Comparison of ENCODE assay signal across 8 mouse cellular contexts in the genomic region with DNA sequence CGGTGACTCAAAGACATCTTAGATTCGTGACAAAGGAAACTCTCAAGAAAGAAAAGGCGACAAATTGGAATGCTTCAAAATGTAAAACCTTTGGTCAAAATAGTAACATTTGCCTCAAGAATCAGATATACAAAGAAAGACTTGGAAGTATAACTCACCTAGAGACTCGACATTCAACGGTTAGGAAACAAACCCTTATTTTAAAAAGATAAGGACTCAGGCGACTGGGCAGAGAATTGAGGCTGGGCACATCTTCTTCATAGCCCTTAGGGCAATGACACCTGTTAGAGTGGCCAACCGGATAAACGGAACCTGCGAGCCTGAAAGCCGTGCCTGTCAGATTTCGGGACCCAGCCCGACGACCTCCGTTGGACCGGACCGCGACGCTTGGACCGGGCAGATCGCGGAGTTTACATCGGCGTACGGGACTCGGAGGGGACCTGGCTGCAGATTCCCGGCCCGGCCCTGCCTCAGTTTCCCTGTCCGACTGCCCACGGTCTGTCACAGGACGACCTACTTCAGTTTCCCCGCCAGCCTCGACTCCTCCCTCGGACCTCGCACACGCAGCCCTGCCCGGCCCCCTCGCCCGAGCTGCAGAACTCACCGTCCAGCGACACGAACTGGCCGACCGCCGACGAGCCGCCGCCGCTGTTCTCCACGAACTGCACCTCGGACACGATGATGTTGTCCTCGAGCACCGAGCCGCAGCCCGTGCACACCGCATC. TPM values are rescaled to one million over a fixed set of nuclear protein-coding genes. Genes with fewer than 3 reads are reported as not detected.
A peak's percentile ranks its signal among the peaks of the same experiment; 100 is the strongest.
DNase-seq lines count a peak whose midpoint lies in the region; ATAC-seq and TF ChIP-seq lines count a peak whose summit lies in the region.

No protein-coding gene starts in this region.

- ATAC-seq in hindbrain, embryonic 13.5 days (ENCODE audit: low FRiP score): no peak
- ATAC-seq in midbrain, embryonic 11.5 days (ENCODE audit: low FRiP score): no peak

- no peaks in the 10 kb centered on the region; the same call in 1 of the 2 replicates for H3K36me3 ChIP-seq in spleen, adult 2 months (ENCODE audit: control insufficient read depth, insufficient read depth, low read length)
- peaks cover 9% of the 10 kb centered on the region; the same call in 1 of the 2 replicates for H3K36me3 ChIP-seq in hindbrain, embryonic 13.5 days
- H3K36me3 ChIP-seq in midbrain, embryonic 11.5 days (ENCODE audit: control insufficient read depth, insufficient read depth, low read length): no peaks in the 10 kb centered on the region; the same call in 1 of the 2 replicates

- WGBS in spleen, adult 2 months: under 1% methylated on average over 56 of the region's 56 CpGs
- 2% methylated on average over 56 of the region's 56 CpGs for WGBS in hindbrain, embryonic 13.5 days
- WGBS in midbrain, embryonic 11.5 days: 2% methylated on average over 56 of the region's 56 CpGs

- no peak for TF ChIP-seq POLR2A in spleen, adult 2 months (IDR thresholded peaks at IDR 0.05; ENCODE audit: low read depth, low read length)

- peak overlapping the region; percentile 94 for H3K4me3 ChIP-seq in spleen, adult 2 months (ENCODE audit: extremely low read depth, insufficient read depth, insufficient read length)
- peak overlapping the region; percentile 86 for H3K4me3 ChIP-seq in hindbrain, embryonic 13.5 days
- H3K4me3 ChIP-seq in midbrain, embryonic 11.5 days (ENCODE audit: low read depth, low read length): peak overlapping the region; percentile 92

- H3K27ac ChIP-seq in spleen, adult 2 months (ENCODE audit: insufficient read depth, low read length): peak overlapping the region; percentile 97
- peak overlapping the region; percentile 94 for H3K27ac ChIP-seq in hindbrain, embryonic 13.5 days
- peak overlapping the region; percentile 87 for H3K27ac ChIP-seq in midbrain, embryonic 11.5 days (ENCODE audit: low read depth, low read length)

- H3K27me3 ChIP-seq in spleen, adult 2 months (ENCODE audit: control insufficient read depth, insufficient read depth, low read length): no peaks in the 10 kb centered on the region
- H3K27me3 ChIP-seq in hindbrain, embryonic 13.5 days: no peaks in the 10 kb centered on the region
- H3K27me3 ChIP-seq in midbrain, embryonic 11.5 days (ENCODE audit: control insufficient read depth, insufficient read depth, low read length): no peaks in the 10 kb centered on the region

- H3K9me3 ChIP-seq in hindbrain, embryonic 13.5 days: no peaks in the 10 kb centered on the region
- no peaks in the 10 kb centered on the region for H3K9me3 ChIP-seq in midbrain, embryonic 11.5 days (ENCODE audit: control insufficient read depth, low read length)

- DNase-seq in cerebellum, adult 9-11 months: peak; percentile 81
- no peak for DNase-seq in cerebellum, adult 8-10 months
- no peak for DNase-seq in spleen, adult 2 months (ENCODE audit: low read depth in 1 of 2, low spot score in 2 of 2)
- no peak for DNase-seq in spleen, postnatal 4 days (ENCODE audit: low spot score in 2 of 2)
- DNase-seq in midbrain, embryonic 11.5 days (ENCODE audit: low spot score, missing footprints): peak; percentile 88
- no peak for DNase-seq in frontal cortex, postnatal 36 days (ENCODE audit: low spot score in 2 of 2)
- no peak for DNase-seq in gastrocnemius, postnatal 14 days

- H3K4me2 ChIP-seq in hindbrain, embryonic 13.5 days: peak overlapping the region; percentile 88
- peak overlapping the region; percentile 89 for H3K4me2 ChIP-seq in midbrain, embryonic 11.5 days

- intact Hi-C loops in gastrocnemius, postnatal 14 days (cut with DNase I; ENCODE audit: low total_unique reads): no loop called here

- H3K9ac ChIP-seq in hindbrain, embryonic 13.5 days: peak overlapping the region; percentile 94
- H3K9ac ChIP-seq in midbrain, embryonic 11.5 days (ENCODE audit: low read length): peak overlapping the region; percentile 90

- H3K4me1 ChIP-seq in spleen, adult 2 months (ENCODE audit: control insufficient read depth, insufficient read depth, insufficient read length): peaks cover 11% of the 10 kb centered on the region; the same call in 1 of the 2 replicates
- H3K4me1 ChIP-seq in hindbrain, embryonic 13.5 days (replicated peaks): peaks cover 38% of the 10 kb centered on the region
- H3K4me1 ChIP-seq in midbrain, embryonic 11.5 days (ENCODE audit: control insufficient read depth, insufficient read depth, low read length): peaks cover 14% of the 10 kb centered on the region

- TF ChIP-seq CTCF in spleen, adult 2 months (IDR thresholded peaks at IDR 0.05; ENCODE audit: extremely low read depth, insufficient read depth, insufficient read length, insufficient replicate concordance): no peak

RNA-seq across cellular contexts. Expression of a gene that starts 0.8 kb away (rescaled TPM):
- 127 and 186 TPM in 2 replicates for polyA plus RNA-seq in spleen, adult 2 months (2012; rRNA removed)
- polyA plus RNA-seq in hindbrain, embryonic 13.5 days (2015; fragmentation: Nextera tagmentation; extraction: Ambion mirVana): 58.3 and 58.6 TPM in 2 replicates
- 51.9 and 53.0 TPM in 2 replicates for polyA plus RNA-seq in midbrain, embryonic 11.5 days (2014; fragmentation: Nextera tagmentation; extraction: Ambion mirVana)
- total RNA-seq in gastrocnemius, postnatal 14 days (2021): 10 to 100 TPM; 21.4 to 22.7 TPM

RNA-seq across cellular contexts. Expression of a gene that starts 14.6 kb away (rescaled TPM):
- polyA plus RNA-seq in spleen, adult 2 months (2012; rRNA removed): 29.1 and 38.6 TPM in 2 replicates
- 24.1 and 24.7 TPM in 2 replicates for polyA plus RNA-seq in hindbrain, embryonic 13.5 days (2015; fragmentation: Nextera tagmentation; extraction: Ambion mirVana)
- 17.3 and 17.5 TPM in 2 replicates for polyA plus RNA-seq in midbrain, embryonic 11.5 days (2014; fragmentation: Nextera tagmentation; extraction: Ambion mirVana)
- total RNA-seq in gastrocnemius, postnatal 14 days (2021): 10 to 100 TPM; 31.9 to 41.4 TPM

RNA-seq across cellular contexts. Expression of a gene that starts 23.4 kb away (rescaled TPM):
- polyA plus RNA-seq in spleen, adult 2 months (2012; rRNA removed): 22.3 and 61.1 TPM in 2 replicates
- 40.0 and 45.5 TPM in 2 replicates for polyA plus RNA-seq in hindbrain, embryonic 13.5 days (2015; fragmentation: Nextera tagmentation; extraction: Ambion mirVana)
- polyA plus RNA-seq in midbrain, embryonic 11.5 days (2014; fragmentation: Nextera tagmentation; extraction: Ambion mirVana): 17.5 and 19.2 TPM in 2 replicates
- total RNA-seq in gastrocnemius, postnatal 14 days (2021): 10 to 100 TPM in 1 of 2 experiments, 1 to 10 TPM in 1; 7.3 to 10.2 TPM

RNA-seq across cellular contexts. Expression of a gene that starts 57.8 kb away (rescaled TPM):
- 25.4 and 28.8 TPM in 2 replicates for polyA plus RNA-seq in spleen, adult 2 months (2012; rRNA removed)
- polyA plus RNA-seq in hindbrain, embryonic 13.5 days (2015; fragmentation: Nextera tagmentation; extraction: Ambion mirVana): 59.2 and 59.8 TPM in 2 replicates
- 54.0 and 61.7 TPM in 2 replicates for polyA plus RNA-seq in midbrain, embryonic 11.5 days (2014; fragmentation: Nextera tagmentation; extraction: Ambion mirVana)
- 10 to 100 TPM; 14.8 to 17.5 TPM for total RNA-seq in gastrocnemius, postnatal 14 days (2021)

Comparison
In these comparisons a context has a peak if more than half of its experiments do, and no peak if none do; other contexts are left out.
1. DNase-seq: peak in cerebellum, adult 9-11 months (single experiment) and midbrain, embryonic 11.5 days (single experiment); none in cerebellum, adult 8-10 months (single experiment), spleen, adult 2 months (0 of 2), spleen, postnatal 4 days (0 of 2), frontal cortex, postnatal 36 days (0 of 2) and gastrocnemius, postnatal 14 days (single experiment).
2. Peak in every context shown above with its lines, with median percentiles within 50 percentile points of each other: H3K27ac ChIP-seq and H3K4me3 ChIP-seq.